Mouse (Mus musculus) stomach, embryonic 14.5 days (tissue): ENCODE data around the gene H13. TPM values are rescaled to one million over a fixed set of nuclear protein-coding genes. Genes with fewer than 3 reads are reported as not detected.

ENCODE experiments used
- ATAC-seq: fragments of 200-750 bp; cut with Nextera tagmentation; 2 replicates; pipeline ENCODE4 v1.8.0; 2017; ENCODE audit warnings: low read depth, moderate TSS enrichment; ENCODE audit not compliant: insufficient number of reproducible peaks, insufficient read depth, low FRiP score
- H3K27ac ChIP-seq: fragments of 300-500 bp; sonication (generic); 2 replicates; pipeline ENCODE4 v1.5.1; 2014; ENCODE audit warnings: mild to moderate bottlenecking, low read length, moderate library complexity, mixed read lengths
- H3K27me3 ChIP-seq: fragments of 300-500 bp; sonication (generic); 2 replicates; pipeline ENCODE4 v1.6.1; 2014; ENCODE audit warnings: low read length, control low read depth, mixed read lengths; ENCODE audit not compliant: control insufficient read depth, insufficient read depth
- H3K36me3 ChIP-seq: fragments of 300-500 bp; sonication (generic); 2 replicates; pipeline ENCODE4 v1.6.1; 2014; ENCODE audit warnings: mild to moderate bottlenecking, control low read depth, low read length, moderate library complexity, mixed read lengths; ENCODE audit not compliant: control insufficient read depth, insufficient read depth
- H3K4me1 ChIP-seq: fragments of 300-500 bp; sonication (generic); 2 replicates; pipeline ENCODE4 v1.6.1; 2014; ENCODE audit warnings: low read length, control low read depth, mixed read lengths; ENCODE audit not compliant: control insufficient read depth, insufficient read depth
- H3K4me2 ChIP-seq: fragments of 300-500 bp; sonication (generic); replicated peaks from 2 replicates; pipeline ENCODE4 v1.6.1; 2014; ENCODE audit warnings: low read depth, low read length, control low read depth
- H3K4me3 ChIP-seq: fragments of 300-500 bp; sonication (generic); 2 replicates; pipeline ENCODE4 v1.5.1; 2014; ENCODE audit warnings: low read depth, low read length, control low read depth
- H3K9ac ChIP-seq: fragments of 300-500 bp; sonication (generic); replicated peaks from 2 replicates; pipeline ENCODE4 v1.6.1; 2014; ENCODE audit warnings: low read depth, mild to moderate bottlenecking, control low read depth, low read length, moderate library complexity, mixed read lengths
- H3K9me3 ChIP-seq: fragments of 300-500 bp; sonication (generic); 2 replicates; pipeline ENCODE4 v1.6.1; 2016; ENCODE audit warnings: low read depth, low read length, control low read depth; ENCODE audit not compliant: control insufficient read depth
- WGBS: fragments of 180-500 bp; shearing (Covaris S2); extraction: QIAGEN DNeasy Blood & Tissue Kit; methylation state at CpG from one replicate; pipeline ENCODE4 v1.1.7; 2014; 5-methylcytosine and 5-hydroxymethylcytosine counted together
- polyA plus RNA-seq: library from polyadenylated mRNA; unstranded; fragments of >200 nt; fragmentation: Nextera tagmentation; extraction: Ambion mirVana; gene quantifications from 2 replicates; pipeline ENCODE4 v1.2.1, GENCODE M21; 2014

Gene H13
- polyA plus RNA-seq, 1 experiment from 2014 or later, result 122 TPM

DNA sequence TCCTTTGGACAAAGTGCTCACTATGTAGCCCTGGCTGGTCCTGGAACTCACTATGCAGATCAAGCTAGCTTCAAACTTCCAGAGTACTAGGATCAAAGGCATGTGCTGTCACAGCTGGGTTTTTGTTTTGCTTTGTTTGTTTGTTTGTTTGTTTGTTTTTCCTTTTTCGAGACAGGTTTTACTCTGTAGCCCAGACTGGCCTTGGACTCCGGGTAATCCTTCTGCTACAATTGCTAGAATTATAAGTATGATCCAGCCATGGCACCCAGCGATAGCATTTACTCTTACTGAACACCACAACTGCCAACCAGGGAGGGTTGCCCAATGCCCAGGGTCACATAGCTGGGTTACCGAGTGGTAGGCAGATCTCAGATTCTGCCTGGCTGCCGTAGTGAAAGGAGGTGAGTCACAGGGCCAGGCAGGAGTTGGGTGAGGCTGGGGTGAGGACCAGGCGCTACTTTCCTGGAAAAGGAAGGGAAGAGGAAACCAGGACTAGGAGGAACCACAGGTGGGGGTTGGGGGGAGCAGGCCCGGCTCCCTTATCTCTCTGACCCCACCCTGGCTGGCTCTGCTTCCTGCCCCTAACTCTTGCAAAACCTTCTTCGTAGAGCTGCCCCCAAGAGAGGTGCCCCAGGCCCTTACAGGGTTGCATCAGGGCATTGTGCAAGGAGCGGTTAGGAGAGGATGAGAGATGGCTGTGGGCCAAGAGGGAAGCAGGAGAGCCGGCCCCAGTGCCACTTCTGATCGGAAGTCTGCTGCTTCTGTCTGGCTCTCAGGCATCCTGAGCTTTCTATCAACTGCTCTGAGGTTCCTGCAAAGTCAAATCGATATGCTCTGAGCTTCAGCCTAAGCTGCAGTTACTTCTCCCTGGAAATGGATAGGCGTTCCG is 72.1 kb downstream of the H13 start:
- Histone ChIP-seq H3K9ac (no peak overlapping the region), H3K27me3 (no peaks in the 10 kb centered on the region), H3K4me1 (peaks cover 34% of the 10 kb centered on the region), H3K4me2 (peak overlapping the region; percentile 29), H3K9me3 (no peaks in the 10 kb centered on the region), H3K4me3 (no peak overlapping the region), H3K27ac (peak overlapping the region; percentile 71), H3K36me3 (no peaks in the 10 kb centered on the region)
- 22% methylated on average over 14 of the region's 14 CpGs for WGBS
- peak; percentile 8; the same call in 1 of the 2 replicates for ATAC-seq

- H3K36me3 ChIP-seq, result no peaks in the 10 kb centered on the region
- WGBS, result 35% methylated on average over 10 of the region's 10 CpGs
- no peaks in the 10 kb centered on the region for H3K9me3 ChIP-seq
- ATAC-seq, result no peak
- 0 out of 2 replicates have a peak overlapping the region, but pooled peaks have one; percentile 29 for H3K4me2 ChIP-seq
- H3K4me1 ChIP-seq, result peaks cover 34% of the 10 kb centered on the region
- no peak overlapping the region for H3K4me3 ChIP-seq
- peak overlapping the region; percentile 71; the same call in 1 of the 2 replicates for H3K27ac ChIP-seq
- H3K9ac ChIP-seq, result no peak overlapping the region
- H3K27me3 ChIP-seq, result no peaks in the 10 kb centered on the region
These were observed 73.2 kb downstream of the H13 start for GRCm38 (mm10) chr2:152742435-152742834.

- WGBS, result 5% methylated on average over 30 of the region's 30 CpGs
- ATAC-seq, result no peak
- Histone ChIP-seq H3K27ac (no peak within 1 kb of the TSS), H3K9me3 (no peaks in the 10 kb centered on the region), H3K36me3 (no peaks in the 10 kb centered on the region), H3K4me1 (no peaks in the 10 kb centered on the region), H3K9ac (no peak within 1 kb of the TSS; the same call in 1 of the 2 replicates), H3K4me2 (peak within 1 kb of the TSS; percentile 45), H3K4me3 (peak within 1 kb of the TSS; percentile 26), H3K27me3 (no peaks in the 10 kb centered on the region)
These were observed 84.9 kb downstream of the H13 start, which contains the start of gene Cox4i2 for GRCm38 (mm10) chr2:152753944-152754711. Gene Cox4i2, plus strand, starts transcription at chr2:152754173.

GRCm38 (mm10) chr2:152756474-152757393 is 87.5 kb downstream of the H13 start:
- no peaks in the 10 kb centered on the region for H3K27me3 ChIP-seq
- no peaks in the 10 kb centered on the region for H3K4me1 ChIP-seq
- no peak for ATAC-seq
- no peaks in the 10 kb centered on the region for H3K9me3 ChIP-seq
- no peak overlapping the region for H3K4me2 ChIP-seq
- WGBS, result 77% methylated on average over 17 of the region's 17 CpGs
- no peak overlapping the region for H3K9ac ChIP-seq
- H3K4me3 ChIP-seq, result no peak overlapping the region
- no peak overlapping the region for H3K27ac ChIP-seq
- no peaks in the 10 kb centered on the region for H3K36me3 ChIP-seq

- Histone ChIP-seq H3K36me3 (no peaks in the 10 kb centered on the region), H3K4me2 (no peak overlapping the region), H3K4me3 (no peak overlapping the region), H3K4me1 (no peaks in the 10 kb centered on the region), H3K9me3 (no peaks in the 10 kb centered on the region), H3K9ac (no peak overlapping the region), H3K27me3 (no peaks in the 10 kb centered on the region), H3K27ac (no peak overlapping the region)
- 64% methylated on average over 2 of the region's 2 CpGs for WGBS
- no peak for ATAC-seq
These were observed 88.2 kb downstream of the H13 start for GRCm38 (mm10) chr2:152757478-152757877.

Other genes starting within 250 kb of the H13 start
- not detected in 2 replicates for gene Defb23, start 204.8 kb upstream of the H13 start, polyA plus RNA-seq
- gene Defb20, start 192.4 kb upstream of the H13 start, polyA plus RNA-seq, result not detected in 2 replicates
- not detected in 2 replicates for gene Defb22, start 179.3 kb upstream of the H13 start, polyA plus RNA-seq
- gene Defb26, start 157.8 kb upstream of the H13 start, polyA plus RNA-seq, result not detected in 2 replicates
- not detected in 2 replicates for gene Defb28, start 151.2 kb upstream of the H13 start, polyA plus RNA-seq
- gene Defb29, start 129.4 kb upstream of the H13 start, polyA plus RNA-seq, result not detected in 2 replicates
- gene Gm17416, start 100.1 kb upstream of the H13 start, polyA plus RNA-seq, result not detected in 2 replicates
- gene Defb21, start 96.7 kb upstream of the H13 start, polyA plus RNA-seq, result not detected in 2 replicates
- not detected in 2 replicates for gene Defb19, start 89.1 kb upstream of the H13 start, polyA plus RNA-seq
- gene Defb45, start 70.1 kb upstream of the H13 start, polyA plus RNA-seq, result not detected in 2 replicates
- not detected in 2 replicates for gene Defb36, start 65.1 kb upstream of the H13 start, polyA plus RNA-seq
- gene Defb25, start 46.4 kb upstream of the H13 start, polyA plus RNA-seq, result 3.9 TPM in 1 of 2 replicates, not detected in the other
- 21.9 and 22.3 TPM in 2 replicates for gene Rem1, start 42.5 kb upstream of the H13 start, polyA plus RNA-seq
- 26.5 and 30.1 TPM in 2 replicates for gene Mcts2, start 17.6 kb downstream of the H13 start, polyA plus RNA-seq
- 147 and 150 TPM in 2 replicates for gene Id1, start 66.8 kb downstream of the H13 start, polyA plus RNA-seq
- gene Cox4i2, start 84.7 kb downstream of the H13 start, polyA plus RNA-seq, result 18.4 and 21.7 TPM in 2 replicates
- 79.4 and 82.4 TPM in 2 replicates for gene Bcl2l1, start 162.3 kb downstream of the H13 start, polyA plus RNA-seq
- gene Tpx2, start 178.5 kb downstream of the H13 start, polyA plus RNA-seq, result 91.7 and 95.3 TPM in 2 replicates
- not detected in 2 replicates for gene Mylk2, start 241.9 kb downstream of the H13 start, polyA plus RNA-seq